Mouse (Mus musculus): Measurements from ENCODE around the gene Lrrc27.

DNA sequence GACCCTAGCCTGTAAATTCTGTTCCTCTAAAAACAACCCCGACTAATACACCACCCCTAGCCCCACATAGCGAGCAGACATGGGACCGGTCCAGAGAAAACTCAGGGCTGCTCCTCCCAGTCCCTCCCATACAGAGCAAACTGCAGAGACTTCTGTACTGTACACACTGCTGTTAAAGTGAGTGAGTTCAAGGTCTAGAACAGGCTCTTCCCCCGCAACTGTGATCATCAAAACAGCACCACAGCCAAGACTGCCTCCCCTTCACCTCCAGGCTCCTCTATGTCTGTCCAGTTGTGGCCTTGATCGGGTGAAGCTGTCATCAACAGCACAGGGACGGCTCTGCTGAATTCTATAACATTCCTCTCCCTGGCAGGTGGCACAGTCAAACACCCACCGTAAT is 75.8 kb downstream of the Lrrc27 start:
- TF ChIP-seq GATA1 (IDR thresholded peaks at IDR 0.05; ENCODE audit: low read length): no peak
- no peak for TF ChIP-seq TAL1 (IDR thresholded peaks at IDR 0.05; ENCODE audit: low read length)

Measured in erythroblast, embryonic 14.5 days (primary cell).